Mouse (Mus musculus) liver, embryonic 12.5 days (tissue): ENCODE measurements around the gene Olfr506. TPM values are rescaled to one million over a fixed set of nuclear protein-coding genes. Genes with fewer than 3 reads are reported as not detected.
"Not testable (repeated sequence)": the region's sequence is repeated elsewhere in the genome, so short reads cannot be mapped to it uniquely, and the experiment has no call there.

ENCODE experiments used
- ATAC-seq: fragments of 200-750 bp; cut with Nextera tagmentation; 2 replicates; pipeline ENCODE4 v1.8.0; 2017; ENCODE audit warnings: moderate number of reproducible peaks, mild to moderate bottlenecking, moderate library complexity
- H3K27ac ChIP-seq: fragments of 300-500 bp; sonication (generic); 2 replicates; pipeline ENCODE4 v1.5.1; 2016; ENCODE audit warnings: mild to moderate bottlenecking
- H3K27me3 ChIP-seq: fragments of 300-500 bp; sonication (generic); replicated peaks from 2 replicates; pipeline ENCODE4 v1.6.1; 2016; ENCODE audit warnings: mild to moderate bottlenecking, moderate library complexity
- H3K36me3 ChIP-seq: fragments of 300-500 bp; sonication (generic); 2 replicates; pipeline ENCODE4 v1.6.1; 2016; ENCODE audit warnings: mild to moderate bottlenecking, moderate library complexity
- H3K4me1 ChIP-seq: fragments of 300-500 bp; sonication (generic); 2 replicates; pipeline ENCODE4 v1.6.1; 2016
- H3K4me2 ChIP-seq: fragments of 300-500 bp; sonication (generic); 2 replicates; pipeline ENCODE4 v1.6.1; 2016; ENCODE audit warnings: mild to moderate bottlenecking, moderate library complexity
- H3K4me3 ChIP-seq: fragments of 300-500 bp; sonication (generic); 2 replicates; pipeline ENCODE4 v1.5.1; 2016; ENCODE audit warnings: mild to moderate bottlenecking, moderate library complexity
- H3K9ac ChIP-seq: fragments of 300-500 bp; sonication (generic); 2 replicates; pipeline ENCODE4 v1.6.1; 2016; ENCODE audit warnings: mild to moderate bottlenecking, moderate library complexity
- H3K9me3 ChIP-seq: fragments of 300-500 bp; sonication (generic); replicated peaks from 2 replicates; pipeline ENCODE4 v1.6.1; 2016; ENCODE audit warnings: mild to moderate bottlenecking, moderate library complexity
- WGBS: fragments of 180-500 bp; shearing (Covaris S2); methylation state at CpG from one replicate; pipeline ENCODE4 v1.1.7; 2016; ENCODE audit not compliant: insufficient replicate concordance; 5-methylcytosine and 5-hydroxymethylcytosine counted together
- polyA plus RNA-seq: library from polyadenylated mRNA; unstranded; fragments of >200 nt; fragmentation: Nextera tagmentation; extraction: Ambion mirVana; gene quantifications from 2 replicates; pipeline ENCODE4 v1.2.1, GENCODE M21; 2016

Olfr506 gene
- polyA plus RNA-seq: not detected in 2 replicates

DNA sequence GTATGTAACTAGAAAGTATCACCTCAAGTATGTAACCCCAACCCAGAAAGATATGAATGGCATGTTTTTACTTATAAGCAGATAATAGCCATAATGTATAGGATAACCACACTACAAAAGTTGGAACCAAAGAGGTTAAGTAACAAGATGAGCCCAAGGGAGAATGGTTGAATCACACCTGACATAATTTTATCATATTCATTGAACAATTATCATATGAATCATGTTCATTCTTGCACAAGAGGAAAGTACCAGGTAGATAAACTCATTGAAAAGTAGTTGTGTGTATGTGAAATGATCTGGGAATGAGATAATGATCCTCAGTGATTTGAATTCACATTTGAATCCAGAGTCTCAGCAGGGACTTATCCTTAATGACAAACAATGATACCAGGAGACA, at the start of gene Olfr506:
Gene Olfr506, plus strand, starts transcription at position 301 of the 400 bp plus-strand sequence.
- Histone ChIP-seq H3K4me1 (no peaks in the 10 kb centered on the region), H3K36me3 (no peaks in the 10 kb centered on the region), H3K27me3 (no peaks in the 10 kb centered on the region), H3K9ac (no peak within 1 kb of the TSS), H3K27ac (no peak within 1 kb of the TSS), H3K9me3 (no peaks in the 10 kb centered on the region), H3K4me3 (no peak within 1 kb of the TSS), H3K4me2 (no peak within 1 kb of the TSS)
- no peak for ATAC-seq

- 59% methylated on average over 1 of the region's 1 CpGs for WGBS
- H3K9me3 ChIP-seq: no peaks in the 10 kb centered on the region
Measured at GRCm38 (mm10) chr7:108565693-108566092, 44.9 kb upstream of the Olfr506 start, which contains the start of gene Olfr504. Gene Olfr504, minus strand, starts transcription at chr7:108565793.

GRCm38 (mm10) chr7:108589797-108590196, 20.8 kb upstream of the Olfr506 start:
- Histone ChIP-seq H3K9me3 (0 out of 2 replicates have a peak, but pooled peaks cover 4% of the 10 kb centered on the region), H3K4me1 (no peaks in the 10 kb centered on the region), H3K27me3 (no peaks in the 10 kb centered on the region), H3K4me3 (no peak overlapping the region), H3K36me3 (no peaks in the 10 kb centered on the region), H3K9ac (no peak overlapping the region), H3K27ac (no peak overlapping the region), H3K4me2 (no peak overlapping the region)
- 76% methylated on average over 1 of the region's 1 CpGs for WGBS
- no peak for ATAC-seq

More at GRCm38 (mm10) chr7:108565693-108566092, 44.9 kb upstream of the Olfr506 start, which contains the start of gene Olfr504:
- Histone ChIP-seq H3K27ac (no peak within 1 kb of the TSS), H3K27me3 (no peaks in the 10 kb centered on the region), H3K4me2 (no peak within 1 kb of the TSS), H3K9ac (no peak within 1 kb of the TSS), H3K4me3 (no peak within 1 kb of the TSS), H3K4me1 (no peaks in the 10 kb centered on the region), H3K36me3 (no peaks in the 10 kb centered on the region)
- no peak for ATAC-seq

DNA sequence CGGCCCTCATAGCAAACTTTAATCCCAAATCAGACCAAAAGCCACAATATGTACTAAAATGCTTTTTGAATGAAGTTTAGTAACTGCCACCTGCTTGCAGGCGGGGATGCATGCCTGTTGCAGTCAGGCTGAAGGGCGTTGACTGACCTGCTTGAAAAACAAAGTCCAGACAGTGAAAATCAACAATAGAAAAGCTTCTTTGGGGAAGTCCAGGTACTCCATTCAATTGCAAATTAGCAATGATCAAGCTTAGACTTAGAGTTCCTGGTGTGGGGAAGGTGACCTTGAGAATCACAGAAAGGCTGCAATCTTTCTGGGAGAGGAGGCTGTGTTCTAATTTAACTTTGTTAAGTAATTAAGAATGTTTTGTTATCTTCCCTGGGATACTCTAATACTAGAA, 8.7 kb upstream of the Olfr506 start:
- H3K27ac ChIP-seq, H3K4me2 ChIP-seq, H3K36me3 ChIP-seq, H3K9ac ChIP-seq, ATAC-seq, H3K4me3 ChIP-seq, H3K4me1 ChIP-seq, H3K27me3 ChIP-seq: not testable (repeated sequence)
- peaks cover 11% of the 10 kb centered on the region; the same call in 1 of the 2 replicates for H3K9me3 ChIP-seq
- 61% methylated on average over 3 of the region's 3 CpGs for WGBS

DNA sequence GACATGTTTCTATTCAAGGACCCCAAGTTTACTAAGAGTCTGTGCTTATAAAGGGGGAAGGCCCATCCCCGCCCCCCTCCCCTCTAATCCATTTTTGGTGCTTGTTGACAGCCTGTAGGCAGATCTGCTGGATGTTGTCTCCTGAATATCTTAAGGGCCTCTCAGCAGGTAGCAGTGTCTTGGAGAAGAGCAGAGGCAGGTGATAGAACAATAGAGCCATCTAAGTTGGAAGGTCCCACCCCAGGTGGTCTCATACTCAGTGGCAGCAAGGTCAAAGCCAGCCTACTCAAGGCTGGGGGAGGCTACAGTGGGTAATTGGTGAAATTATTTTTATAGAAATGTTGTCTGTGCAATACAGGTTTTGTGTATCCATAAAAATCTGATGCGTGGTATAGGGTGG, 3.5 kb downstream of the Olfr506 start:
- no peak for ATAC-seq
- Histone ChIP-seq H3K4me1 (no peaks in the 10 kb centered on the region), H3K9me3 (no peaks in the 10 kb centered on the region), H3K36me3 (no peaks in the 10 kb centered on the region), H3K27me3 (no peaks in the 10 kb centered on the region), H3K4me3 (no peak overlapping the region), H3K9ac (no peak overlapping the region), H3K27ac (no peak overlapping the region), H3K4me2 (no peak overlapping the region)
- WGBS: 59% methylated on average over 2 of the region's 2 CpGs

GRCm38 (mm10) chr7:108616781-108617180, 6.2 kb downstream of the Olfr506 start:
- WGBS: 66% methylated on average over 3 of the region's 3 CpGs

GRCm38 (mm10) chr7:108621514-108621913, 10.9 kb downstream of the Olfr506 start, which contains the start of gene Olfr507:
Gene Olfr507, plus strand, starts transcription at chr7:108621814.
- no peak for ATAC-seq

More at GRCm38 (mm10) chr7:108616781-108617180, 6.2 kb downstream of the Olfr506 start:
- not testable (repeated sequence) for ATAC-seq, H3K27me3 ChIP-seq, H3K9me3 ChIP-seq, H3K27ac ChIP-seq, H3K9ac ChIP-seq, H3K4me3 ChIP-seq, H3K36me3 ChIP-seq, H3K4me2 ChIP-seq, H3K4me1 ChIP-seq

DNA sequence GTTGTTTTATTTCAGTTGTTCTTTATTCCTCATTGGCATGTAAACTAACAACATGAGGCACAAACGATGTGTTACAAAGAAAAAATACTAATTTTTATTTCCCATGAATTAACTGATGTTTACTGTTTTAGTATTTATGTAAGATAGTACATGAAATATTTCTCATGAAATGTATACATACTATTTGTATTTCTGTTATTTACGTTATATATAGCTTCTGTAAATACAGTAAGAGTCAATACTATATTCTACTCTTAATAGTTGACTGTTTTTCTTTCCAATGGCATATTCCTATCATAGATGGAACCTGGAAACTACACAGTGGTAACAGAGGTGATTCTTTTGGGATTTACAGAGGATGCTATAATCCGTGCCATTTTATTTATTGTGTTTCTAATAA, 19.1 kb downstream of the Olfr506 start, which contains the start of gene Olfr508:
Gene Olfr508, plus strand, starts transcription at position 301 of the 400 bp plus-strand sequence.
- no peak for ATAC-seq
- Histone ChIP-seq H3K9me3 (no peaks in the 10 kb centered on the region), H3K4me3 (no peak within 1 kb of the TSS), H3K36me3 (no peaks in the 10 kb centered on the region), H3K9ac (no peak within 1 kb of the TSS), H3K27me3 (no peaks in the 10 kb centered on the region), H3K4me2 (no peak within 1 kb of the TSS), H3K27ac (no peak within 1 kb of the TSS), H3K4me1 (no peaks in the 10 kb centered on the region)
- 60% methylated on average over 3 of the region's 3 CpGs for WGBS

More at GRCm38 (mm10) chr7:108621514-108621913, 10.9 kb downstream of the Olfr506 start, which contains the start of gene Olfr507:
- Histone ChIP-seq H3K4me2 (no peak within 1 kb of the TSS), H3K27me3 (no peaks in the 10 kb centered on the region), H3K27ac (no peak within 1 kb of the TSS), H3K4me3 (no peak within 1 kb of the TSS), H3K36me3 (no peaks in the 10 kb centered on the region), H3K9ac (no peak within 1 kb of the TSS), H3K9me3 (no peaks in the 10 kb centered on the region), H3K4me1 (no peaks in the 10 kb centered on the region)
- 48% methylated on average over 2 of the region's 2 CpGs for WGBS

- Histone ChIP-seq H3K4me1 (no peaks in the 10 kb centered on the region), H3K4me2 (no peak within 1 kb of the TSS), H3K9ac (no peak within 1 kb of the TSS), H3K27me3 (no peaks in the 10 kb centered on the region), H3K27ac (no peak within 1 kb of the TSS), H3K4me3 (no peak within 1 kb of the TSS), H3K36me3 (no peaks in the 10 kb centered on the region), H3K9me3 (no peaks in the 10 kb centered on the region)
- ATAC-seq: no peak
Measured at GRCm38 (mm10) chr7:108651806-108652205, 41.2 kb downstream of the Olfr506 start, which contains the start of gene Olfr509. Gene Olfr509, minus strand, starts transcription at chr7:108651906.

DNA sequence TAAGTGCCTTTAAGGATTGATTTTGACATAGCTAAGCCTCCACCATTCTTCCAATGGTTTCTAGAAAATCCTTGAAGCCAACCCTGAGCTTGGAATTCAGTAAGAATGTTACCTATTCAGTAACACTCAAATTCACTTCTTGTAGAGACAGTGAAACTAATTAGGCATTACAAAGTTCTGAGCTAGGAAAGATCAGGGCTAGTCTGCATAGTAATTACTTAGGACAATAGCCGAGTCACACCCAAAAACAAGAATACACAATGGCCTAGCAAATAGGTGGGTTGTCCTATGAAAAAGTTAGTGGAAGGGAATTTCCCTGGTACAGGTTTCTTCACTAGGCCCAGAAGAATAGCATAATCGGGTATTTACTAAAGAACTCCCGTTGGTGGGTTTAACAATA, 51.8 kb downstream of the Olfr506 start:
- Histone ChIP-seq H3K9ac (no peak overlapping the region), H3K9me3 (no peaks in the 10 kb centered on the region), H3K36me3 (no peaks in the 10 kb centered on the region), H3K27me3 (no peaks in the 10 kb centered on the region), H3K4me2 (no peak overlapping the region), H3K4me1 (no peaks in the 10 kb centered on the region), H3K4me3 (no peak overlapping the region), H3K27ac (no peak overlapping the region)
- no peak for ATAC-seq
- 70% methylated on average over 3 of the region's 3 CpGs for WGBS

Other genes with a start within 250 kb of the Olfr506 start
- not detected in 2 replicates for gene Olfr494, start 245.5 kb upstream of the Olfr506 start, polyA plus RNA-seq
- gene Olfr495, start 217.6 kb upstream of the Olfr506 start, polyA plus RNA-seq: not detected in 2 replicates
- gene Olfr497, start 190.4 kb upstream of the Olfr506 start, polyA plus RNA-seq: not detected in 2 replicates
- not detected in 2 replicates for gene Olfr498, start 145.5 kb upstream of the Olfr506 start, polyA plus RNA-seq
- not detected in 2 replicates for gene Olfr502, start 85.7 kb upstream of the Olfr506 start, polyA plus RNA-seq
- gene Olfr503, start 66.3 kb upstream of the Olfr506 start, polyA plus RNA-seq: not detected in 2 replicates
- not detected in 2 replicates for gene Olfr504, start 45.0 kb upstream of the Olfr506 start, polyA plus RNA-seq
- gene Olfr507, start 11.0 kb downstream of the Olfr506 start, polyA plus RNA-seq: not detected in 2 replicates
- not detected in 2 replicates for gene Olfr508, start 19.2 kb downstream of the Olfr506 start, polyA plus RNA-seq
- not detected in 2 replicates for gene Olfr509, start 41.1 kb downstream of the Olfr506 start, polyA plus RNA-seq
- not detected in 2 replicates for gene Olfr510, start 55.6 kb downstream of the Olfr506 start, polyA plus RNA-seq
- gene Olfr512, start 102.5 kb downstream of the Olfr506 start, polyA plus RNA-seq: not detected in 2 replicates
- gene Olfr513, start 140.2 kb downstream of the Olfr506 start, polyA plus RNA-seq: not detected in 2 replicates
- not detected in 2 replicates for gene Olfr514, start 215.2 kb downstream of the Olfr506 start, polyA plus RNA-seq
- gene Olfr516, start 239.7 kb downstream of the Olfr506 start, polyA plus RNA-seq: not detected in 2 replicates